Mouse (Mus musculus) hindbrain, postnatal 0 days (tissue): ENCODE measurements at regions not wholly inside any gene's neighbourhood (a gene's known extent, or its start where the extent isn't known, plus 50 kb on each side); places are given as distances from the start of the nearest gene placed in this dataset.
A peak's percentile ranks its signal among the peaks of the same experiment; 100 is the strongest.

Experiments
- ATAC-seq: fragments of 200-750 bp; cut with Nextera tagmentation; 2 replicates; pipeline ENCODE4 v1.8.0; 2017; ENCODE audit warnings: mild to moderate bottlenecking, moderate TSS enrichment, moderate library complexity
- DNase-seq: peaks from one replicate; pipeline ENCODE4 v3.0.0-alpha.2; 2015; ENCODE audit warnings: low spot score
- H3K27ac ChIP-seq: fragments of 300-500 bp; sonication (generic); 2 replicates; pipeline ENCODE4 v1.5.1; 2014; ENCODE audit warnings: mild to moderate bottlenecking
- H3K27me3 ChIP-seq: fragments of 300-500 bp; sonication (generic); 2 replicates; pipeline ENCODE4 v1.6.1; 2014; ENCODE audit warnings: low read length, mixed read lengths; ENCODE audit not compliant: insufficient read depth
- H3K36me3 ChIP-seq: fragments of 300-500 bp; sonication (generic); 2 replicates; pipeline ENCODE4 v1.6.1; 2014; ENCODE audit warnings: low read length, mixed read lengths; ENCODE audit not compliant: insufficient read depth
- H3K4me1 ChIP-seq: fragments of 300-500 bp; sonication (generic); 2 replicates; pipeline ENCODE4 v1.6.1; 2014; ENCODE audit warnings: antibody characterized with exemption, low read length, mixed read lengths; ENCODE audit not compliant: insufficient read depth
- H3K4me2 ChIP-seq: fragments of 300-500 bp; sonication (generic); 2 replicates; pipeline ENCODE4 v1.6.1; 2014; ENCODE audit warnings: low read depth, mild to moderate bottlenecking, low read length, moderate library complexity, mixed read lengths
- H3K4me3 ChIP-seq: fragments of 300-500 bp; sonication (generic); 2 replicates; pipeline ENCODE4 v1.5.1; 2014; ENCODE audit warnings: low read length
- H3K9ac ChIP-seq: fragments of 300-500 bp; sonication (generic); replicated peaks from 2 replicates; pipeline ENCODE4 v1.6.1; 2014; ENCODE audit warnings: mild to moderate bottlenecking, low read length, moderate library complexity, mixed read lengths
- H3K9me3 ChIP-seq: fragments of 300-500 bp; sonication (generic); 2 replicates; pipeline ENCODE4 v1.6.1; 2016; ENCODE audit warnings: low read length, mixed read lengths
- CTCF ChIP-seq: IDR thresholded peaks from 2 replicates; pipeline ENCODE4 v1.5.1; 2016; ENCODE audit warnings: antibody characterized with exemption, control low read depth, low read depth
- WGBS: fragments of 180-500 bp; shearing (Covaris S2); extraction: QIAGEN DNeasy Blood & Tissue Kit; methylation state at CpG from one replicate; pipeline ENCODE4 v1.1.7; 2014; 5-methylcytosine and 5-hydroxymethylcytosine counted together

- no peaks in the 10 kb centered on the region for H3K27me3 ChIP-seq
- 52% methylated on average over 12 of the region's 12 CpGs for whole genome bisulfite sequencing
- H3K9ac ChIP-seq, result no peak overlapping the region
- H3K9me3 ChIP-seq, result no peaks in the 10 kb centered on the region
- no peaks in the 10 kb centered on the region for H3K36me3 ChIP-seq
- DNase-seq (peak; percentile 75), ATAC-seq (peak; percentile 94)
- TF ChIP-seq CTCF, result no peak
- H3K4me3 ChIP-seq, result no peak overlapping the region
- peak overlapping the region; percentile 73 for H3K27ac ChIP-seq
- no peaks in the 10 kb centered on the region for H3K4me1 ChIP-seq
- H3K4me2 ChIP-seq, result no peak overlapping the region; the same call in 1 of the 2 replicates
Observed at GRCm38 (mm10) chr14:105512914-105513677, 254.7 kb downstream of the Ndfip2 start.

GRCm38 (mm10) chr14:105511826-105512225, 253.5 kb downstream of the Ndfip2 start:
- H3K4me3 ChIP-seq, result no peak overlapping the region
- no peaks in the 10 kb centered on the region for H3K4me1 ChIP-seq
- WGBS, result 88% methylated on average over 4 of the region's 4 CpGs
- DNase-seq (no peak), ATAC-seq (no peak)
- peak overlapping the region; percentile 45; the same call in 1 of the 2 replicates for H3K27ac ChIP-seq
- no peak overlapping the region for H3K4me2 ChIP-seq
- H3K27me3 ChIP-seq, result no peaks in the 10 kb centered on the region
- H3K36me3 ChIP-seq, result no peaks in the 10 kb centered on the region
- no peak for TF ChIP-seq CTCF
- H3K9me3 ChIP-seq, result no peaks in the 10 kb centered on the region
- H3K9ac ChIP-seq, result no peak overlapping the region

GRCm38 (mm10) chr14:105511135-105511534, 252.8 kb downstream of the Ndfip2 start:
- H3K27me3 ChIP-seq, result no peaks in the 10 kb centered on the region
- H3K9me3 ChIP-seq, result no peaks in the 10 kb centered on the region
- no peak overlapping the region for H3K27ac ChIP-seq
- no peak overlapping the region for H3K4me3 ChIP-seq
- 92% methylated on average over 3 of the region's 3 CpGs for WGBS
- H3K4me2 ChIP-seq, result no peak overlapping the region
- H3K36me3 ChIP-seq, result no peaks in the 10 kb centered on the region
- H3K4me1 ChIP-seq, result no peaks in the 10 kb centered on the region
- no peak for DNase-seq
- H3K9ac ChIP-seq, result no peak overlapping the region
- no peak for ATAC-seq
- no peak for TF ChIP-seq CTCF

- whole genome bisulfite sequencing, result 79% methylated on average over 4 of the region's 4 CpGs
- H3K27ac ChIP-seq, result no peak overlapping the region
- H3K9ac ChIP-seq, result no peak overlapping the region
- H3K4me1 ChIP-seq, result peaks cover 19% of the 10 kb centered on the region
- H3K4me3 ChIP-seq, result no peak overlapping the region
- no peak for ATAC-seq
- no peaks in the 10 kb centered on the region for H3K9me3 ChIP-seq
- no peaks in the 10 kb centered on the region for H3K27me3 ChIP-seq
- H3K36me3 ChIP-seq, result no peaks in the 10 kb centered on the region
- no peak for DNase-seq
- H3K4me2 ChIP-seq, result no peak overlapping the region
- no peak for TF ChIP-seq CTCF
Observed at GRCm38 (mm10) chr14:105505261-105505660, 246.9 kb downstream of the Ndfip2 start.

- ATAC-seq (no peak), DNase-seq (no peak)
- Histone ChIP-seq H3K27ac (no peak overlapping the region), H3K9ac (no peak overlapping the region), H3K27me3 (no peaks in the 10 kb centered on the region), H3K4me1 (peaks cover 22% of the 10 kb centered on the region), H3K4me3 (no peak overlapping the region), H3K9me3 (no peaks in the 10 kb centered on the region), H3K36me3 (no peaks in the 10 kb centered on the region), H3K4me2 (no peak overlapping the region)
- 88% methylated on average over 3 of the region's 3 CpGs for WGBS
- TF ChIP-seq CTCF, result no peak
Observed at GRCm38 (mm10) chr14:105504376-105504775, 246.0 kb downstream of the Ndfip2 start.

GRCm38 (mm10) chr14:105503806-105504205, 245.4 kb downstream of the Ndfip2 start:
- Histone ChIP-seq H3K4me2 (no peak overlapping the region), H3K9ac (no peak overlapping the region), H3K36me3 (no peaks in the 10 kb centered on the region), H3K4me3 (no peak overlapping the region), H3K9me3 (no peaks in the 10 kb centered on the region), H3K4me1 (peaks cover 26% of the 10 kb centered on the region), H3K27ac (no peak overlapping the region), H3K27me3 (no peaks in the 10 kb centered on the region)
- no peak for DNase-seq
- no peak for ATAC-seq
- TF ChIP-seq CTCF, result no peak
- WGBS, result 88% methylated on average over 5 of the region's 5 CpGs

GRCm38 (mm10) chr14:105502633-105502975, 244.2 kb downstream of the Ndfip2 start:
- no peak for TF ChIP-seq CTCF
- ATAC-seq (0 out of 2 replicates have a peak, but pooled peaks have one; percentile 8), DNase-seq (no peak)
- Histone ChIP-seq H3K27me3 (no peaks in the 10 kb centered on the region), H3K9ac (no peak overlapping the region), H3K27ac (peak overlapping the region; percentile 65; the same call in 1 of the 2 replicates), H3K4me3 (0 out of 2 replicates have a peak overlapping the region, but pooled peaks have one; percentile 10), H3K36me3 (no peaks in the 10 kb centered on the region), H3K9me3 (no peaks in the 10 kb centered on the region), H3K4me1 (peaks cover 28% of the 10 kb centered on the region), H3K4me2 (peak overlapping the region; percentile 50)
- 30% methylated on average over 11 of the region's 11 CpGs for WGBS
